Mouse (Mus musculus): Measurements from ENCODE around the gene Hist1h4a. TPM values are rescaled to one million over a fixed set of nuclear protein-coding genes. Genes with fewer than 3 reads are reported as not detected.
A peak's percentile ranks its signal among the peaks of the same experiment; 100 is the strongest.
"Not testable (repeated sequence)": the region's sequence is repeated elsewhere in the genome, so short reads cannot be mapped to it uniquely, and the experiment has no call there.

Hist1h4a gene
- polyA plus RNA-seq, 1 experiment from 2014 or later: 0.48 TPM

GRCm38 (mm10) chr13:23764324-23765171 is 3.5 kb upstream of the Hist1h4a start:
- Histone ChIP-seq H3K27ac (peak overlapping the region; percentile 97), H3K4me1 (replicated peaks) (peaks cover 12% of the 10 kb centered on the region), H3K9ac (peak overlapping the region; percentile 73), H3K36me3 (no peaks in the 10 kb centered on the region), H3K9me3 (no peaks in the 10 kb centered on the region), H3K27me3 (replicated peaks) (no peaks in the 10 kb centered on the region), H3K4me3 (replicated peaks) (peak overlapping the region; percentile 50), H3K4me2 (replicated peaks) (peak overlapping the region; percentile 86)
- no peak for ATAC-seq
- WGBS: 36% methylated on average over 12 of the region's 12 CpGs

GRCm38 (mm10) chr13:23763586-23764323 is 2.7 kb upstream of the Hist1h4a start, which contains the start of gene Hist1h1a:
Gene Hist1h1a (plus strand): TSS chr13:23763666.
- H3K4me3 ChIP-seq (replicated peaks): peak within 1 kb of the TSS; percentile 50
- H3K9me3 ChIP-seq: no peaks in the 10 kb centered on the region
- no peaks in the 10 kb centered on the region for H3K27me3 ChIP-seq (replicated peaks)
- peak within 1 kb of the TSS; percentile 97 for H3K27ac ChIP-seq
- peak within 1 kb of the TSS; percentile 86 for H3K4me2 ChIP-seq (replicated peaks)
- H3K36me3 ChIP-seq: no peaks in the 10 kb centered on the region
- H3K4me1 ChIP-seq (replicated peaks): peaks cover 12% of the 10 kb centered on the region
- H3K9ac ChIP-seq: peak within 1 kb of the TSS; percentile 73
- 4% methylated on average over 34 of the region's 34 CpGs for WGBS
- ATAC-seq: peak; percentile 76

- H3K9me3 ChIP-seq: no peaks in the 10 kb centered on the region
- H3K27ac ChIP-seq: peak overlapping the region; percentile 97
- no peaks in the 10 kb centered on the region for H3K36me3 ChIP-seq
- peak overlapping the region; percentile 86 for H3K4me2 ChIP-seq (replicated peaks)
- H3K4me3 ChIP-seq (replicated peaks): peak overlapping the region; percentile 50
- WGBS: 0% methylated on average over 10 of the region's 10 CpGs
- ATAC-seq: no peak
- peak overlapping the region; percentile 47 for H3K9ac ChIP-seq
- no peaks in the 10 kb centered on the region for H3K27me3 ChIP-seq (replicated peaks)
- H3K4me1 ChIP-seq (replicated peaks): peaks cover 12% of the 10 kb centered on the region
These were observed 2.2 kb upstream of the Hist1h4a start for GRCm38 (mm10) chr13:23763242-23763585.

DNA sequence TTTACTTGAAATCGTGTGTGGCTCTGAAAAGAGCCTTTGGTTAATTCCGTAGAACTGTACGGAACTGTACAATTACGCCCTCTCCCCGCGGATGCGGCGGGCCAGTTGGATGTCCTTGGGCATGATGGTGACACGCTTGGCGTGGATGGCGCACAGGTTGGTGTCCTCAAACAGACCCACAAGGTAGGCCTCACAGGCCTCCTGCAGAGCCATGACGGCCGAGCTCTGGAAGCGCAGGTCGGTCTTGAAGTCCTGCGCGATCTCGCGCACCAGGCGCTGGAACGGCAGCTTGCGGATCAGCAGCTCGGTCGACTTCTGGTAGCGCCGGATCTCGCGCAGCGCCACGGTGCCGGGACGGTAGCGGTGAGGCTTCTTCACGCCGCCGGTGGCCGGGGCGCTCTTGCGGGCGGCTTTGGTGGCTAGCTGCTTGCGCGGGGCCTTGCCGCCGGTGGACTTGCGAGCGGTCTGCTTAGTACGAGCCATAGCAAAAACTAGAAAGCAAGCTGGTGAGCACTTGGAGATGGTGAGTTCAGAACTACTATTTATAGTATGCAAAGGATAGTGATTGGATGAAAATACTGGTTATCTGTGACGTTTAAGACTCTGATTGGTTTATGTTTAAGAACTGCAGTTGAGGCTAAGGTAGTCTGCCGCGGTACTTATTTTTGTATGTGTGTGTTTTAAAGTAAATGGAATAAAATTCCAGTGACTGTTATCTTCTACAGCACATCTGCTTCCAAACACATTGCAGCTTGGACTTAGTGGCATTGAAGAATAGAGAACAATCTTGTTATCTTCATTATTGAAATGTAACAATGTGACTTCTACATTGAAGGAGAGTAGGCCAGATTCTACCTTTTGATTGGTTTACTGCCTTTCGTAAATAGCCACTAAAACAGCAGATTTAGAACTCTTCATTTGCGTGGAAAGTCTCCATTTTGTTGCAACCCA is 1.1 kb upstream of the Hist1h4a start, which contains the start of gene Hist1h3a:
TSS of gene Hist1h3a (minus strand) at position 516 of the 951 bp plus-strand sequence.
- peak within 1 kb of the TSS; percentile 47 for H3K9ac ChIP-seq
- under 1% methylated on average over 36 of the region's 52 CpGs for WGBS
- H3K36me3 ChIP-seq: not testable (repeated sequence)

DNA sequence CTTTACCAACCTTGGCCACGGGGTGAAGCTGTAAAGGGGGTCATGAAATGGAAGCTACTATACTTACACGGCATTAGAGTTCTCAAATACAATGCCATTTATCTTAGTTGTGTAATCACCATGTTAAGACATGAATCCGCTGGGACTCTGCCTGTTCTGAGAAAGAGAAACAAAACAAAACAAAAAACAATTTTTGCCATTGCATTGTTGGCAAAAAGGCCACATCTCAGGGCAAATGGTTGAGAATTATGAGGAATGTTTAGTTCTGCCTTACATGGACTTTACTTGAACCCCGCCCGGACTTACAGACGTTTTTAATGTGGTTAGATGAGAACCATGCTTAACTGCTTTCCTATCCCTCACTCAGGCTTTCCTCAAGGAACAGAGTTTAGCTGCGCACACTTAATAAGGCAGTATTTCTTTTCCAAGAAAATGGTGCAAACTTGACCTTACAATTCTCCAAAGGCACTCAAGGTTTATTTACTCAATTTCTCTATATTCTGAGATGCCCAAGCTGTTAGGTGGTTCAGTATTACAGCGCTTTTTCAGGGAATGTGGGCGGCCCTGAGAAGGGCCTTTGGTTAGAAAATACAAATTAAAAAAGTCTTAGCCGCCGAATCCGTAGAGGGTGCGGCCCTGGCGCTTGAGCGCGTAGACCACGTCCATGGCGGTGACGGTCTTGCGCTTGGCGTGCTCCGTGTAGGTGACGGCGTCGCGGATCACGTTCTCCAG is 624 bp downstream of the Hist1h4a start:
- no peak for ATAC-seq
- Histone ChIP-seq H3K4me1 (replicated peaks) (peaks cover 12% of the 10 kb centered on the region), H3K27me3 (replicated peaks) (no peaks in the 10 kb centered on the region), H3K4me3 (replicated peaks) (peak overlapping the region; percentile 42), H3K9me3 (no peaks in the 10 kb centered on the region), H3K4me2 (replicated peaks) (peak overlapping the region; percentile 86), H3K27ac (peak overlapping the region; percentile 84), H3K36me3 (no peaks in the 10 kb centered on the region), H3K9ac (peak overlapping the region; percentile 44)
- 2% methylated on average over 22 of the region's 27 CpGs for WGBS

More for the DNA sequence above, 1.1 kb upstream of the Hist1h4a start, which contains the start of gene Hist1h3a:
- H3K9me3 ChIP-seq; H3K27me3 ChIP-seq (replicated peaks): not testable (repeated sequence)
- ATAC-seq: peak; percentile 73
- H3K4me3 ChIP-seq (replicated peaks): peak within 1 kb of the TSS; percentile 50
- peak within 1 kb of the TSS; percentile 86 for H3K4me2 ChIP-seq (replicated peaks)
- peaks cover 12% of the 10 kb centered on the region for H3K4me1 ChIP-seq (replicated peaks)
- peak within 1 kb of the TSS; percentile 97 for H3K27ac ChIP-seq

- Histone ChIP-seq H3K9me3 (no peaks in the 10 kb centered on the region), H3K27ac (peak overlapping the region; percentile 84), H3K27me3 (replicated peaks) (no peaks in the 10 kb centered on the region), H3K4me3 (replicated peaks) (peak overlapping the region; percentile 42; the same call in 1 of the 2 replicates), H3K36me3 (no peaks in the 10 kb centered on the region), H3K9ac (peak overlapping the region; percentile 44; the same call in 1 of the 2 replicates), H3K4me1 (replicated peaks) (peaks cover 12% of the 10 kb centered on the region), H3K4me2 (replicated peaks) (peak overlapping the region; percentile 86)
- no peak for ATAC-seq
- WGBS: 82% methylated on average over 1 of the region's 1 CpGs
These were observed 1.2 kb downstream of the Hist1h4a start for GRCm38 (mm10) chr13:23759916-23760239.

GRCm38 (mm10) chr13:23759251-23759771 is 1.7 kb downstream of the Hist1h4a start:
- Histone ChIP-seq H3K27ac (no peak overlapping the region), H3K4me2 (replicated peaks) (no peak overlapping the region)
- WGBS: 70% methylated on average over 3 of the region's 3 CpGs

DNA sequence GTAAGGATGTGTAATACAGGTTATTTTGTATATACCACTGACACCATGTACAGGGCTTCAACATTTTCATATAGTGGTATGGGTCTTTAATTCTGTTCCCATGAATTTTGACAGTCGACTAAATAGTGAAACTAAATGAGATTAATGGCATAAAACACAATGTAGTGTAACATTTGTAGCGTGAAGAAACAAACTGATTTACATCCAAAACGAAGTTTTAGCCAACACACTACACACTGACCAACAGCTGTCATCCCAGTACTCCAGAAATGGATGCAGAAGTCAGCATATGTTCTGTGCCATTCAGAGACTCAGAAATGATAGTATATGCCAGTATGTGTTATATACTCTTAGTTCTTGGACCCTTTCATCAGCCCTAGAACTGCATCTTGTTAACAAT is 3.1 kb downstream of the Hist1h4a start:
- H3K9ac ChIP-seq: no peak overlapping the region
- H3K27ac ChIP-seq: no peak overlapping the region
- 36% methylated on average over 3 of the region's 3 CpGs for WGBS
- H3K4me1 ChIP-seq (replicated peaks): 0 out of 2 replicates have a peak, but pooled peaks cover 6% of the 10 kb centered on the region
- no peak overlapping the region for H3K4me3 ChIP-seq (replicated peaks)
- ATAC-seq: no peak
- no peaks in the 10 kb centered on the region for H3K27me3 ChIP-seq (replicated peaks)
- no peak overlapping the region for H3K4me2 ChIP-seq (replicated peaks)
- H3K36me3 ChIP-seq: no peaks in the 10 kb centered on the region
- no peaks in the 10 kb centered on the region for H3K9me3 ChIP-seq

More at GRCm38 (mm10) chr13:23759251-23759771, 1.7 kb downstream of the Hist1h4a start:
- Histone ChIP-seq H3K4me3 (replicated peaks) (no peak overlapping the region), H3K9me3 (no peaks in the 10 kb centered on the region), H3K27me3 (replicated peaks) (no peaks in the 10 kb centered on the region), H3K4me1 (replicated peaks) (peaks cover 9% of the 10 kb centered on the region), H3K36me3 (no peaks in the 10 kb centered on the region), H3K9ac (no peak overlapping the region)
- no peak for ATAC-seq

DNA sequence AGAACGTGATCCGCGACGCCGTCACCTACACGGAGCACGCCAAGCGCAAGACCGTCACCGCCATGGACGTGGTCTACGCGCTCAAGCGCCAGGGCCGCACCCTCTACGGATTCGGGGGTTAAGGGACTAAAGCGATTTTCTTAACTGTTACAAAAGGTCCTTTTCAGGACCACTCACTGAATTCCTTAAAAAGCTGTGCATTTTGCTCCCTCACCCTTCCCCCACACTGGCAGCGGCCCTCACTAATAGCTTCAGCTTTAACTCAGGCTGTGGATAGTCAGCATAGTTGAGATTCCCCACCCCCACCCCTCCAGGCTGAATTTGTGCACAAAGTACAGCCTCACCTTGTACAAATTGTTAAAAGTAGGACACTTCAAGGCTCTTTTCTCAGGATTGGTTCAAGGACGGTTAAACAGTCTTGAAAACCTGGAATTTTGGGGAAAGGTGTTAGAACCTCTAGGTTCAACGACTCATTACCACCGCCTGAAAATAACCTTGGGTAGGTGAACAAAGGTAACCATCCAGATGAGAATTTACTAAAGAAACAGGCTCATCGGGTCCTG is 3.7 kb downstream of the Hist1h4a start:
- H3K4me2 ChIP-seq (replicated peaks): peak overlapping the region; percentile 71
- H3K9ac ChIP-seq: peak overlapping the region; percentile 53
- H3K36me3 ChIP-seq: no peaks in the 10 kb centered on the region
- 0 out of 2 replicates have a peak, but pooled peaks cover 6% of the 10 kb centered on the region for H3K4me1 ChIP-seq (replicated peaks)
- peak; percentile 3; the same call in 1 of the 2 replicates for ATAC-seq
- no peaks in the 10 kb centered on the region for H3K9me3 ChIP-seq
- peak overlapping the region; percentile 91 for H3K27ac ChIP-seq
- H3K4me3 ChIP-seq (replicated peaks): peak overlapping the region; percentile 38
- no peaks in the 10 kb centered on the region for H3K27me3 ChIP-seq (replicated peaks)
- under 1% methylated on average over 18 of the region's 23 CpGs for WGBS

DNA sequence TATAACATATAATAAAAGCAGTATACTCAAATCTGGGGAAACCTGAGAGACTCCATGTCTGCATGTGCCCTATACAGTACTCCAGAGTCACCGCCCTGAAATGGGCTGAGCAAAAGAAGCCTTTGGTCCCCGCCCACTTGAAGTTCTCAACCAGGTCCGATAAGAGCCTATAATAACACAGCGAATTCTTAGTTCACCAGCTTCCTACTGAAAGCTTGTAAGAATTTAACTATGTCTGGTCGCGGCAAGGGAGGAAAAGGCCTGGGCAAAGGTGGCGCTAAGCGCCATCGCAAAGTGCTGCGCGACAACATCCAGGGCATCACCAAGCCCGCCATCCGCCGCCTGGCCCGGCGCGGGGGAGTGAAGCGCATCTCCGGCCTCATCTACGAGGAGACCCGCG is 4.2 kb downstream of the Hist1h4a start, which contains the start of gene Hist1h4b:
TSS of gene Hist1h4b (plus strand) at position 224 of the 400 bp plus-strand sequence.
- no peaks in the 10 kb centered on the region for H3K27me3 ChIP-seq (replicated peaks)
- H3K4me2 ChIP-seq (replicated peaks): peak within 1 kb of the TSS; percentile 71
- H3K27ac ChIP-seq: peak within 1 kb of the TSS; percentile 91
- 0 out of 2 replicates have a peak, but pooled peaks cover 6% of the 10 kb centered on the region for H3K4me1 ChIP-seq (replicated peaks)
- WGBS: 0% methylated on average over 20 of the region's 22 CpGs
- no peaks in the 10 kb centered on the region for H3K9me3 ChIP-seq
- ATAC-seq: peak; percentile 79
- peak within 1 kb of the TSS; percentile 53 for H3K9ac ChIP-seq
- H3K4me3 ChIP-seq (replicated peaks): peak within 1 kb of the TSS; percentile 38
- no peaks in the 10 kb centered on the region for H3K36me3 ChIP-seq
